Mouse (Mus musculus) heart, adult 2 months (tissue): Measurements from ENCODE around the gene Ndufa3. TPM values are rescaled to one million over a fixed set of nuclear protein-coding genes. Genes with fewer than 3 reads are reported as not detected.

Source experiments
- DNase-seq, 2 experiments: peaks; one replicate each; pipeline ENCODE4 v3.0.0; 2021
- H3K27ac ChIP-seq: fragments of 200-600 bp; 2 replicates; pipeline ENCODE4 v1.8.1; 2022
- H3K27me3 ChIP-seq: fragments of 200-500 bp; 2 replicates; pipeline ENCODE4 v1.6.1; 2012; ENCODE audit warnings: mild to moderate bottlenecking, low read length, inconsistent platforms, mixed read lengths; ENCODE audit not compliant: control insufficient read depth, insufficient read depth
- H3K36me3 ChIP-seq: fragments of 200-500 bp; 2 replicates; pipeline ENCODE4 v1.6.1; 2012; ENCODE audit warnings: low read length, inconsistent platforms; ENCODE audit not compliant: control insufficient read depth, insufficient read depth
- H3K4me1 ChIP-seq: fragments of 200-500 bp; 2 replicates; pipeline ENCODE4 v1.6.1; 2011; ENCODE audit warnings: low read length; ENCODE audit not compliant: control insufficient read depth, insufficient read depth
- H3K4me3 ChIP-seq: fragments of 200-600 bp; 2 replicates; pipeline ENCODE4 v1.8.1; 2022
- H3K79me2 ChIP-seq: fragments of 200-500 bp; replicated peaks from 2 replicates; pipeline ENCODE4 v1.6.1; 2012; ENCODE audit warnings: mild to moderate bottlenecking, inconsistent platforms, low read length, moderate library complexity, mixed read lengths; ENCODE audit not compliant: control insufficient read depth, insufficient read depth
- H3K9ac ChIP-seq: fragments of 200-500 bp; 2 replicates; pipeline ENCODE4 v1.6.1; 2012; ENCODE audit warnings: low read depth, mild to moderate bottlenecking, control low read depth, inconsistent platforms, low read length, mixed read lengths
- CTCF ChIP-seq: fragments of 200-600 bp; IDR thresholded peaks from 2 replicates; pipeline ENCODE4 v1.8.1; 2022; ENCODE audit warnings: antibody characterized with exemption, mild to moderate bottlenecking, moderate library complexity
- EP300 ChIP-seq: fragments of 200-500 bp; IDR thresholded peaks from 2 replicates; pipeline ENCODE4 v1.6.1; 2011; ENCODE audit warnings: low read depth, low read length, control low read depth; ENCODE audit not compliant: insufficient read depth
- POLR2A ChIP-seq: fragments of 200-500 bp; IDR thresholded peaks from 2 replicates; pipeline ENCODE4 v1.6.1; 2011; ENCODE audit warnings: mild to moderate bottlenecking, low read depth, low read length, control low read depth; ENCODE audit not compliant: insufficient read depth
- WGBS: fragments of 180-500 bp; shearing (Covaris S2); methylation state at CpG from one replicate; pipeline ENCODE4 v1.1.7; 2018; 5-methylcytosine and 5-hydroxymethylcytosine counted together
- intact Hi-C: fragments of 180-260 bp; cut with DNase I; formaldehyde crosslinking; loops from one replicate; pipeline ENCODE4 v1.15.1; 2025
- polyA plus RNA-seq: library from polyadenylated mRNA; depleted of rRNA; stranded (reverse); fragments of >200 nt; gene quantifications from 2 replicates; pipeline ENCODE4 v1.2.3, GENCODE M21; 2012
- total RNA-seq, 2 experiments: library from RNA; stranded (reverse); gene quantifications; 2 replicates each; pipeline ENCODE4 v1.2.3; 2021

The Ndufa3 gene
- total and polyA plus RNA-seq, 3 experiments = 1,299 to 2,117 (median 1,765) TPM

DNA sequence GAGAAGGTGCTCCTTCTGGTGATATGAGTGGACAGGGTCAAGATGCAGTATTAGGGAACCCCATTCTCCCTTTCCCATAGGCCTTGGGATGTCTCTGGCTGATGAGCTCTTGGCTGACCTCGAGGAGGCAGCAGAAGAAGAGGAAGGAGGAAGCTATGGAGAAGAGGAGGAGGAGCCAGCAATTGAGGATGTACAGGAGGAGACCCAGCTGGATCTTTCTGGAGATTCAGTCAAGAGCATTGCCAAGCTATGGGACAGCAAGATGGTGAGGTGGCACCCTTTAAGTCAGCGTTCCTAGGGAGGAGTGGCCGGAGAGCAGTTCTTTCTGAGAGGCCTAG lies 13.3 kb downstream of the Ndufa3 start:
- 0 out of 2 replicates have a peak, but pooled peaks cover 2% of the 10 kb centered on the region for H3K79me2 ChIP-seq
- TF ChIP-seq EP300 = no peak
- H3K4me3 ChIP-seq = peak overlapping the region; percentile 90
- no peak overlapping the region; the same call in 1 of the 2 replicates for H3K27ac ChIP-seq
- no peak overlapping the region for H3K9ac ChIP-seq
- intact Hi-C loops = no loop called here
- WGBS = 49% methylated on average over 3 of the region's 3 CpGs
- no peak for DNase-seq
- no peaks in the 10 kb centered on the region for H3K27me3 ChIP-seq
- no peaks in the 10 kb centered on the region for H3K36me3 ChIP-seq
- peaks cover 5% of the 10 kb centered on the region; the same call in 1 of the 2 replicates for H3K4me1 ChIP-seq

DNA sequence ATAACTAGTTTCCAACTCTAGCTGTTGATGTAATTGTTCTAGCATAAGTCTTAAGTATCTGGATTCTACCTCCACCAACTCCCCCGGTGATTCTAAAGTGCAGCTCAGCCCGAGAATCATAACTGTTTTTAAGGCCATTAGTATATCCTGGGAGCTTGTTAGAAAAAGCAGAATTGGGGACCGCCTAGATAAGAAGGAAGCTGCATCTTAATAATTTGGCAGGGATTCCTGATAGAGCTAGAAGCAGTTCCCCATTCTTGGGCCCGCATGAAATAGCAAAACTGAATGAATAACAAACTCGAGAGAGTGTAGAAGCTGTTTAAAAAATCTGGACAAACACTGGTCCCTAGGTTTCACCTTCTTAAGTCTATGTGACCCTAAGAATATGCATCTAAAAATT lies 26.2 kb downstream of the Ndufa3 start:
- intact Hi-C loops = no loop called here

DNA sequence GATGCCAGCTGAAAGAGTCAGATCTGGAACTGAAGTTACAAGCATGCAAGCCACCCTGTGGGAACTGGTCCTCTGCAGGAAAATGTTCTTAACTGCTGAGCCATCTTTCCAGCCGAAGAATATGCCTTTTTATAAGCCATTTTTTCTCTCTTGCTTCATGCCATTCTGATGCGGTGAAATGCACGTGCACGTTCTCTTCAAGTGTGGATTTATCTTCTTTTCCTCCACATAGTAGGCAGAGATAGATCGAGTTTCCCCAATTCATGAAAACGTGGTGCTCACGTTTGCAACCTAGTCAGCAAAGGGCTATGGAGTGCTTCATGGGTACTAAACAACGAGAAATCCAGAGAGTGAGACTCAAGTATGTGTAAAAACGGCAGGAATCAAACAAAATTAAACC lies 26.7 kb downstream of the Ndufa3 start:
- H3K36me3 ChIP-seq = peaks cover 16% of the 10 kb centered on the region
- H3K79me2 ChIP-seq = peaks cover 6% of the 10 kb centered on the region
- H3K9ac ChIP-seq = no peak overlapping the region
- TF ChIP-seq CTCF = no peak
- no peak for TF ChIP-seq EP300
- TF ChIP-seq POLR2A = no peak
- H3K27me3 ChIP-seq = no peaks in the 10 kb centered on the region
- 20% methylated on average over 9 of the region's 9 CpGs for whole genome bisulfite sequencing
- H3K4me3 ChIP-seq = no peak overlapping the region
- no peak for DNase-seq
- peaks cover 18% of the 10 kb centered on the region for H3K4me1 ChIP-seq
- H3K27ac ChIP-seq = no peak overlapping the region
- intact Hi-C loops = no loop called here

More for the DNA sequence above, 26.2 kb downstream of the Ndufa3 start:
- Histone ChIP-seq H3K36me3 (peaks cover 14% of the 10 kb centered on the region), H3K4me1 (peaks cover 16% of the 10 kb centered on the region), H3K27me3 (no peaks in the 10 kb centered on the region), H3K9ac (no peak overlapping the region), H3K79me2 (peaks cover 5% of the 10 kb centered on the region), H3K27ac (no peak overlapping the region), H3K4me3 (no peak overlapping the region)
- DNase-seq = no peak
- no peak for TF ChIP-seq CTCF
- no peak for TF ChIP-seq POLR2A
- no peak for TF ChIP-seq EP300
- 56% methylated on average over 5 of the region's 5 CpGs for WGBS

DNA sequence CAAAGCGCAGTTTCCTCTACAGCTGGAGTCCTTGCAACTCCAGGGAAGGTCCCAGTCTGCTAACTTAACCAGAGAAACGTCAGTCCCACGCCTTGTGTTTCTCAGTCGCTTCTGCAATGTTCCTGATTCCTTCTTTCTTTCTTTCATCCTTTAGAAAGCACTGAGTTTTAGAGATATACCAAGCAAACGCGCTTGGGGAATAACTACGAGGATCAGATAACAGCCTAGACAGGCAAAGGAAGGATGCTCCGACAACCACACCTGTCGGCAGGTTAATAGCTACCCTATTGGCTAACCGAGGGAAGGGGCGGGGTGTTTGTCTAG lies 27.1 kb downstream of the Ndufa3 start:
- peak overlapping the region; percentile 54 for H3K27ac ChIP-seq
- H3K36me3 ChIP-seq = peaks cover 17% of the 10 kb centered on the region
- WGBS = 1% methylated on average over 11 of the region's 11 CpGs
- TF ChIP-seq CTCF (no peak), POLR2A (no peak), EP300 (no peak)
- H3K4me1 ChIP-seq = peaks cover 18% of the 10 kb centered on the region
- no peak overlapping the region for H3K9ac ChIP-seq
- intact Hi-C loops = no loop called here
- peaks cover 6% of the 10 kb centered on the region for H3K79me2 ChIP-seq
- H3K4me3 ChIP-seq = peak overlapping the region; percentile 70
- DNase-seq = peak in 1 of 2 experiments; percentile 86
- no peaks in the 10 kb centered on the region for H3K27me3 ChIP-seq

DNA sequence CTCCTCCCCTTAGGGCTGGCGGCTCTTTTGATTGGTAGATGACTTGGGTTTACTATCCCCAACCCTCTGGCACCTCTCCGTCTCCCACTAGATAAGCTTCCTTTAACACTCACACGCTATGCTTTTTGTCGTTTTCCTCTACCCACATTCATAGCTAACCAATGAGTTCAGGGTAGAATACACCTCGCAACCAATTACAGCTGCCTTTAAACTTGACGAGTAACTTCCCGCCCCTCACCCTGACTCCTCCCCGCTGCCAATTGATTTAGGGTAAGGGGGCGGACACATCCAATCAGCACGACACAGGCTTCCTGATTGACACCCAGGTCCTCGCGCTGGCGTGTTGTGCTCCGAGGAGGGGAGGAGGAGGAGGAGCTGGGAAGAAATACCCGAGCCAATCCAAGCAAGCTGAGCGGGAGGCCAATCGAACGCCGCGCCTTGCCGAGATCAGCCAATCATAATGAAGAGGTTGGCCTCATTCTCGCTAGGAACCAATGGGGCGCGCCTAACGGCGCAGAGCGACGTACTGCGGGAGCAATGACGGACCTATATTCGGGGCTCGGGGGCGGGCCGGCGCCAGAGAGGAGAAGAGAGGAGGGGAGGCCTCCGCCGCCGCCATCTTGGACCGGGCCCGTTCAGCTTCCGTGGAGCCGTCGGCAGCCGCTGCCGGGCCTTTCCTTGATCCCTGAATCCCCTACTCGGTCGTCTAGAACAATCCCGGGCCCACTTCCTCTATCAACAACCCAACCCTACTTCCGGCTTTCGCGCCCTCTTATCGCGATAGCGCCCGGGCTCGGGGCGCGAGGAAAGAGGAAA lies 27.7 kb downstream of the Ndufa3 start, which contains the start of gene Cnot3:
Gene Cnot3, plus strand, starts transcription at position 597 of the 816 bp plus-strand sequence.
- Histone ChIP-seq H3K36me3 (peaks cover 17% of the 10 kb centered on the region), H3K27me3 (no peaks in the 10 kb centered on the region), H3K4me1 (peaks cover 18% of the 10 kb centered on the region), H3K27ac (peak within 1 kb of the TSS; percentile 93), H3K4me3 (peak within 1 kb of the TSS; percentile 79), H3K9ac (peak within 1 kb of the TSS; percentile 99), H3K79me2 (peaks cover 6% of the 10 kb centered on the region)
- peak; percentile 94 to 99 for DNase-seq
- intact Hi-C loops = loop anchor here (1.0 to 5.0 kb wide), 2 partner anchors 19 to 47 kb away; partner anchors contain the start of genes Mboat7 and Tsen34
- WGBS = under 1% methylated on average over 57 of the region's 58 CpGs
- no peak for TF ChIP-seq EP300
- TF ChIP-seq POLR2A = peak; percentile 81
- no peak for TF ChIP-seq CTCF

DNA sequence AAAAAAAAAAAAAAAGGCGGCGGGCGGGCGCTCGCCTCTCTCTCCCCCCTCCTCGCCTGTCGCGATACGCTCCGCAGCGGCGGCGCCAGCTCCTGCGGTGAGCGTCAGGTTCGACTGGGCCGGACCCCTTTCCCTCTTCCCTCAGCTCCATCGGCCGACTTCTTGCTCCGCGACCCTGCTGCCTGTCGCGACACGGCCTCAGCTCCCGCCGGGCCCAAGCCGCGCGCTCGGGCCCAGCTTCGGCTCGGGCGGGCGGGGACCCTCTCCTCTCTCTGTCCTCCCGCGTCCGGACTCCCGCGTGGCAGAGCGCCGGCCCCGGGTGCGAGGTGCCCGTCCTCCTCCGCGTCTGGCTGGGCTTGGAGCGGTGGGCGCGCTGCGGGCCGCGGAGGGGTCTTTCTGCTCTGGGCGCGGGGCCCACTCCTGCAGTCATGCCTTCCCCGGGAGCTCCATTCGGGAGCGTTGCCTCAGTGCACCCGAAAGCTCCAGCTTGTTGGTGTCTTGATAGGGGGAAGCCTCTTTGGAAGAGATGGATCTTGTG lies 28.4 kb downstream of the Ndufa3 start:
- Histone ChIP-seq H3K4me1 (peaks cover 18% of the 10 kb centered on the region), H3K4me3 (peak overlapping the region; percentile 79), H3K9ac (peak overlapping the region; percentile 99), H3K79me2 (peaks cover 6% of the 10 kb centered on the region), H3K27ac (peak overlapping the region; percentile 93), H3K36me3 (peaks cover 17% of the 10 kb centered on the region), H3K27me3 (no peaks in the 10 kb centered on the region)
- TF ChIP-seq POLR2A (no peak), EP300 (no peak), CTCF (no peak)
- under 1% methylated on average over 56 of the region's 58 CpGs for WGBS
- DNase-seq = no peak
- intact Hi-C loops = loop anchor here (1.0 to 5.0 kb wide), 2 partner anchors 19 to 47 kb away; partner anchors contain the start of genes Mboat7 and Tsen34
